Mouse (Mus musculus) urinary bladder, postnatal 10 days (tissue): ENCODE results near the gene Polr2j.
"Not testable (repeated sequence)": the region's sequence is repeated elsewhere in the genome, so short reads cannot be mapped to it uniquely, and the experiment has no call there.

ENCODE experiments used
- DNase-seq: peaks from one replicate; pipeline ENCODE4 v3.0.0; 2022; ENCODE audit warnings: low spot score

Polr2j gene

GRCm38 (mm10) chr5:136108486-136108885 lies 7.9 kb upstream of the Polr2j start:
- DNase-seq: no peak

- no peak for DNase-seq
Observed at GRCm38 (mm10) chr5:136109042-136109441, 7.4 kb upstream of the Polr2j start.

DNA sequence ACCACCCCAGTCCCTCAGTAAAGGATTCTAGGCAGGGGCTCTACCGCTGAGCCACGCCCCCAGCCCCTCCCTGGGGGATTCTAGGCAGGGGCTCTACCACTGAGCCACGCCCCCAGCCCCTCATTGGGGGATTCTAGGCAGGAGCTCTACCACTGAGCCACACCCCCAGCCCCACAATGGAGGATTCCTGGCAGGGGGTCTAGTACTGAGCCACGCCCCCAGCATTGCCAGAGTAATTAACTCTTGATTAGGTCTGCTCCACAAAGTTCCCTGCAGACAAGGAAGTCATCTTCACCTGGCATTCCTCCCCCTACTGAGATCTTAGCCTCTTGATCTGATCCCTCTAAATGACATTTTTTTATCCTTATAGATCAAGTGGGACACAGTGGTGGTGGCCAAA lies 2.9 kb upstream of the Polr2j start:
- not testable (repeated sequence) for DNase-seq

DNA sequence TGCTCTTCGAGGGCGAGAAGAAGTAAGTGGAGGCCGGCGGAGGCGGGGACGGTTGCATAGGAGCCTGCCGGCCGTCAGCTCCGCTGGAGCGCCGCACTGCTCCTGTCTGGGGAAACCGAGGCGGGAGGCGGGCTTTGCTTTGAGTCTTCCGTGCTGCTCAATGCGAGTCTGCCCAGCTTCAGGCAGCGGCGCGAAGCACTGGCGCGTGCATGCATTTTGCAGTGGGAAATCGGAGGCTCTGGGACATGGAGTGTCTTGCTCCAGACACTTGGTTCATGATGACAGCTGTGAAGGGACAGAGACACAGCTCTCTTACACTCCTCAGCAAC lies 317 bp downstream of the Polr2j start:
- no peak for DNase-seq

DNA sequence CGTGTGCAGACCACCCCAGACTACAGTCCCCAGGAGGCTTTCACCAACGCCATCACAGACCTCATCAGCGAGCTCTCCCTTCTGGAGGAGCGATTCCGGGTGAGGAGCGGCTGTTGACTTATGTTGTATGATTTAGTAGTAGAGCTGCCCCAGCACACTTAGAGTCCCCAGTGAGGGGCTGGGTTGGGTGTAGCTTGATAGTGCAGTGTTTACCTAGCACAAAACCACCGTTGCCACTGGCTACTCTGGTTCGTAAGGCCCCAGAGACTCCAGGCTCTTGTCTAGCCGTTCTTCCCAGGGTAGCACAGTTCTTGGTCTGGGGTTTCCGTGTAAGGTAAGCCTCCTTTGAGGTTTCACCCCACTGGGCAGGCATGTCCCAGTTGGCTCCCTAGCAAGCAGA lies 5.7 kb downstream of the Polr2j start:
- DNase-seq: no peak

GRCm38 (mm10) chr5:136135571-136136291 lies 19.3 kb downstream of the Polr2j start, which contains the start of the genes Lrwd1 and Alkbh4:
Gene Lrwd1, minus strand, starts transcription at chr5:136136074.
Gene Alkbh4, plus strand, starts transcription at chr5:136136146.
- DNase-seq: peak; percentile 77

- DNase-seq: no peak
Observed at GRCm38 (mm10) chr5:136136292-136136990, 20.0 kb downstream of the Polr2j start.

DNA sequence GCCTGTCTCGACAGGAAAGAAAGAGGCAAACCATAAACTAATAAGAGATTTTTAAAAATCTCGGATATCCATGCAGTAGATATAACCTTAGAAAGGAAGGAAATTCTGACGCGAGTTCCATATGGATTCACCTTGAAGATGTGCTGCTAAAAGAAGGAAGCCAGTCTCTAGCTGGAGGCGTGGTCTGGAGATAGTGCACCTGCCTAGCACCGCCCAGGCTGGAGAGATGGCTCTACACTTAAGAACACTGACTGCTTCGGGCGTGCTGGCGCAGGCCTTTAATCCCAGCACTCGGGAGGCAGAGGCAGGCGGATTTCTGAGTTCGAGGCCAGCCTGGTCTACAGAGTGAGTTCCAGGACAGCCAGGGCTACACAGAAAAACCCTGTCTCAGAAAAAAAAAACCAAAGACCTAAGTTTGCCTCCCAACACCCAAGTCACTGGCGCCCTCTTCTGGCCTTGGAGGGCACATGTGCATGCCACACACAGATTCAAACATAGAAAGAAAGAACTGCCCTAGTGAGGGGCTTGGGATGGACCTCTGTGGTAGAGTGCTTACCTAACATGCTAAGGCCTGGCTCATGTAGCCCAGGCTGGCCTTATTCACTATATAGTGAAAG lies 21.3 kb downstream of the Polr2j start:
- DNase-seq: no peak

GRCm38 (mm10) chr5:136139393-136139792 lies 23.0 kb downstream of the Polr2j start:
- DNase-seq: no peak

- DNase-seq: no peak
Observed at GRCm38 (mm10) chr5:136140057-136140482, 23.6 kb downstream of the Polr2j start.

DNA sequence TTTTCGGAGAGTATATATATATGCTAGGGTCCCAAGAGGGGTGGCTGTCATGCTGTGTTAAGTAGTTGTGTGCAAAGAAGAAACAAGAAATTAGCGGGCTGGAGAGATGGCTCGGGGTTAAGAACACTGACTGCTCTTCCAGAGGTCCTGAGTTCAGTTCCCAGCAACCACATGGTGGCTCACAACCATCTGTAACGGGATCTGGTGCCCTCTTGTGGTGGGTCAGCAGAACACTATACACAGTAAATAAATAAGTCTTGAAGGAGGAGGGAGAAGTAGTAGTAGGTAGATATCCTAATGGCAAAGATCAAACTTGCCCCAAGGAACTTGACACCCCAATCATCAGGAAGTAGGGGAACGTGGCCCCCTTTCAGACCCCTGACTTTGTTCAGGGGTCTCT lies 26.3 kb downstream of the Polr2j start:
- DNase-seq: no peak

- DNase-seq: no peak
Observed at GRCm38 (mm10) chr5:136143161-136143755, 26.8 kb downstream of the Polr2j start.

GRCm38 (mm10) chr5:136144606-136145430 lies 28.4 kb downstream of the Polr2j start:
- no peak for DNase-seq

GRCm38 (mm10) chr5:136146936-136147335 lies 30.5 kb downstream of the Polr2j start:
- no peak for DNase-seq

GRCm38 (mm10) chr5:136147704-136148103 lies 31.3 kb downstream of the Polr2j start:
- no peak for DNase-seq

DNA sequence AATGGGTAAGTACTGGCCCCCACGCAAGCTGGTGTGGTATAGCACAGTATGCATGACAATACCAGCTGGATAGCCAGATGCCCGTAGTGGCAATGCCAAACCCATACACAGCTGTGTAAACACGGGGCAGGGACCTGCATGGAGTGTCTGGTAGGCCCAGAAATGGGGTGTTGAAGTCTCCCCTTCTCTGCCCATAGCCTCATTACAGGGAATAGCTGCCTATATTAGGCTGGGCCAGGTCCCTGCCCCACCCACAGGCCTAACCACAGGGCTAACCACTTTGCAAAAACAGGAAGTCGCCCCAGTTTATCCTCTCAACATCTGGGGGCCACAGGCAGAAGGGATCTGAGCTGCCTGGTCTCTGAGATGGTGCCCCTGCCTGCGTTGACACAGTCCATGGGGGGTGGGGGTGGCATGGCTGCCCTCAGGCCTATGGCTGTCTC lies 32.7 kb downstream of the Polr2j start:
- DNase-seq: not testable (repeated sequence)

DNA sequence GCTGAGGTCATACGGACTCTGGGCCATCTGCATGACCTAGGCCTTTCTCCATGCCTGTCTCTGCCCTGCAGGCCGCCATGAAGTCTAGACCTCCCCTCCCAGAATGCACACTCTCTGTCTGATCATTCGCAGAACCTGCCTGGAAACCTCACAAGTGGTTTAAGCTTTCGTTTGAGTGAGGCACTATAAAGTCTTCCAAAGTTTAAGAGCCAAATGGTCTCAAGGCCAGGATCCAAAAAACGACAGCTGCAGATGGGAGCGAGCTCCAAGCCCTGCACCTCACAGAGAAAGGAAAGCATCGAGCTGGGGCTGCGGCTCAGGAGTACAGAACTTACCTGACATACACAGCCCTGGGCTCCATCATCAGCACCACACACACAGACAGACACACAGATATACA lies 35.9 kb downstream of the Polr2j start:
- DNase-seq: no peak

DNA sequence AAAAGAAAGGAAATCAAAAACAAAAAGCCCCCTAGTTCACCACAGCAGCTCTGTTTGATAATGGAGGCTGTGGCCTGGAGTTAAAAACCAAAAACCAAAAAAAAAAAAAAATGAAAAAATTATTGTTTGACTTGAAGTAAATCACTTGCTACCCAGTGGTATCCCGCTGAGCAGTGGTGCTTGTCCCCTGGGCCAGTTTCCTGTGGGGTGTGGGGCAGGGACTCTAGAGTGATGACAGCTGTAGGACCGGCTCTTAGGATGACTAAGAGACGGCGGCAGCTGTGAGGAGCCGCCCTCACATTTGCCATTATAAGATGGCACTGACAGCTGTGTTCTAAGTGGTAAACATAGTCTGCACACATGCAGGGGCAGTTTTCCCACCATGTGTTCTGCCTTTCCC lies 39.0 kb downstream of the Polr2j start:
- no peak for DNase-seq

DNA sequence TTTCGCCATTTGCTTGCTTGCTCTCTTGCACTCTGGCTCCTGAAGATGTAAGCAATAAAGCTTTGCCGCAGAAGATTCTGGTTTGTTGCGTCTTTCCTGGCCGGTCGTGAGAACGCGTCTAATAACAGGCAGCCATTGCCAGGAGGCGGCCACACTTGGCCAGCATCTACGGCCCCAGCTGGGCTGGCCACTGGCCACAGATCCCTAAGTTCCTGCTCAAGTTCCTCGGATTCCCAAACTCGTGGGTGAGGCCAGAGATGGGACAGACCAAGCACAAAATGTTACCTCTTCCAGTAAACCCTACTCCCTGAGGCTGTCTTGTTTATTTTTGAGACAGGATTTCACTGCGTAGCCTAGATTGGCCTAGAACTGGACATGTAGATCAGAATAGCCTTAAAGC lies 43.7 kb downstream of the Polr2j start:
- not testable (repeated sequence) for DNase-seq

DNA sequence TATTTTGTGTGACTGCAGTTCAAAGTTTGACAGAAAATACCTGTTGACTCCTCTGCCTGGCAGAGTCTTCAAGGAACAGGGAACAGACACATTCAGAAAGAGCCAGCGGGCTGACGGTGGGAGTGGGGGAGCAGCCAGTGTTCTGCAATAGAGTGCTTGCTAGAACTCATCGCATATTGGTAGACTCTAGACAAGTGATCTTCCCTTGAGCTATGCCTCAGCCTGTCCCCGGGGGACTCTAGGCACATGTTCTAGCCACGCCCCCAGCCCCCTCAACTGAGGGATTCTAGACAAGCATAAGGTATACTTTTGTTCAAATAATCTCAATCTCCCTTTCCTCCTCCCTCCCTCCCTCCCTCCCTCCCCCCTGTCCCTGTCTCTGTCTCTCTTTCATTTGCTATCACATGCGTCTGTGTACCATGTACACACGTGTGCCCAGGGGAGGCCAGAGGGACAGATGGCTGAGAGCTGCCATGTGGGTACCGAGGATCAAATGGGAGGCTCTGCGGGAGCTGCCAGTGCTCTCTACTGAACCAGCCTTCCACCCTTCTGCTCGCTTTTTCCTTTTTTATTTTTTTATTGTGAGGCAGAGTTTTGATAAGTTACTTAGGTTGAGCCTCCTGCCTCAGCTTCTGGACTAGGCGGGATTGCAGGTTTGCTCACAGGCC lies 47.5 kb downstream of the Polr2j start:
- DNase-seq: no peak

DNA sequence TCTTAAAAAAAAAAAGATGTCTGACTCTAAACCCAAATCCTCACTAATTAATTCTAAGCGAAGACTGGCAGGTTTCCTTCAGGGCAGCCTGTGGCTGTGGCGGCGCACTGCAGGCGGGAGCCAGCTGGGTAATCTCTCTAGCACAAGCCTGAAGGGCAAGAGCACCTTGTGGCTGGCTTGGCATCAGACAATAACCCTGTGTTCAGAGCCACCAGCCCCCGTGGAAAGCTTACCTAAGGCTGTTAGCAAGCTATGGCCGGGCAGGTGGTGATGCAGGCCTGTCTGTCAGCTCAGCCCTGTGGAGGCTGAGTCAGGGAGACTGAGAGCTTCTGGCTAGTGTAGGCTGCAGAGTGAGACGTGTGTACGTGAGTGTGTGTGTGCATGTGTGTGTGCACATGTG lies 48.8 kb downstream of the Polr2j start:
- DNase-seq: no peak
